ENCODE assay signal across 8 mouse cellular contexts in the genomic region with DNA sequence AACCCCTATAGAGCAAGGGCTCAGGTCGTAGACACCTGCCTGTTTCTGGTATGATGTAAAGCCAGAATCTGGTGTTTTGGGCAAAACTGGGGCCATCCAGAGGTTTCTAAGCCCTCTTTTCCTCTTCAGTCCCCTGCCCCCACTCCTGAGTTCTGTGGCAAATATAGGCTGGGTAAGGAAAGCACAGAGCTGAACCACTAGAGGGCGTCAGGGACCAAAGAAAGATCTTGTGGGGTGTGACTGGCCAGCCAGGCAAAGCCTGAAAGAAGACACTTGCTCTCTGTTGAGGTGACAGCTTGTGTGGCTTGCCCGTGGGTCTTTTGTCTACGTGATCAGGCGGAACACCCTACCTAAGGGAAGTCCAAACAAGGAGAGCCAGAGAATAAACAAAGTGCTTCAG.
DNase-seq lines count a peak whose midpoint lies in the region; ATAC-seq lines count a peak whose summit lies in the region.

No protein-coding gene starts in this region.

- H3K36me3 ChIP-seq in hindbrain, embryonic 16.5 days (ENCODE audit: control insufficient read depth, insufficient read depth, low read length), result peaks cover 3% of the 10 kb centered on the region

- DNase-seq in NIH3T3 (ENCODE audit: low read depth), result peak; percentile 78
- peak; percentile 62 to 78 for DNase-seq in cerebellum, postnatal 25 days
- DNase-seq in gastrocnemius, adult 18-20 months (ENCODE audit: low spot score), result peak; percentile 84
- DNase-seq in left cerebral cortex, adult 11 months (ENCODE audit: low spot score), result peak; percentile 43
- peak; percentile 65 to 83 for DNase-seq in right cerebral cortex, postnatal 10 days (ENCODE audit: low spot score in 2 of 2)
- peak; percentile 77 for DNase-seq in urinary bladder, postnatal 14 days (ENCODE audit: low spot score)

- peak; percentile 82 for ATAC-seq in hindbrain, embryonic 16.5 days
- peak; percentile 72 for ATAC-seq in megakaryocyte, adult 5-6 weeks (ENCODE audit: poor library complexity, severe bottlenecking)

- no peak overlapping the region for H3K9ac ChIP-seq in hindbrain, embryonic 16.5 days (ENCODE audit: low read depth, low read length)

- H3K27me3 ChIP-seq in hindbrain, embryonic 16.5 days (replicated peaks; ENCODE audit: control insufficient read depth, insufficient read depth, low read length), result no peaks in the 10 kb centered on the region

- peak overlapping the region; percentile 41 for H3K4me2 ChIP-seq in hindbrain, embryonic 16.5 days (ENCODE audit: low read length)

- H3K27ac ChIP-seq in hindbrain, embryonic 16.5 days (ENCODE audit: low read depth, low read length), result no peak overlapping the region

- 8% methylated on average over 5 of the region's 5 CpGs for WGBS in hindbrain, embryonic 16.5 days

- H3K4me3 ChIP-seq in hindbrain, embryonic 16.5 days (ENCODE audit: low read length), result no peak overlapping the region

- H3K4me1 ChIP-seq in hindbrain, embryonic 16.5 days (ENCODE audit: control insufficient read depth, insufficient read depth, low read depth, low read length), result peaks cover 3% of the 10 kb centered on the region

- H3K9me3 ChIP-seq in hindbrain, embryonic 16.5 days (ENCODE audit: control insufficient read depth, low read length), result no peaks in the 10 kb centered on the region
